Mouse (Mus musculus): ENCODE measurements around the gene Ogg1.

Gene Ogg1

DNA sequence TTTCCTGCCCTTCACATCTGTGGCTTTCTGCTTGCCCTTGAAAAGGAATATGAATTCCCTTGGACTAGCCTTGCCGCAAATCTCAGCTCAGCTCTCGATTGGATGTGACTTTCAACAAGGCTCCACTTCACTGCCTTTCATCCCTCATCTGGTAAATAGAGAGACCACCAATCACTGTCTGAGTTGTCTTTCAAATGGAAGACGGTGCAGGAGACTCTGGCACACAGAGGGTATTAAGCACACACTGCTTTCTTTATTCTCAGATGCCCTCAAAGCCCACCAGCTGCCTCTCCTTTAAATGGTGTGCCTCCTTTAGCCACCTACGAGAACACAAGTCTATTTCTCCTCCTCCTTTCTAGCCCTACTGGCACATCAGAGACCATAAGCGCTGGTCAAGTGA is 41.8 kb downstream of the Ogg1 start:
- DNase-seq (ENCODE audit: low read depth, low spot score) = no peak

GRCm38 (mm10) chr6:113370194-113370929 is 43.6 kb downstream of the Ogg1 start:
- no peak for DNase-seq (ENCODE audit: low read depth, low spot score)

DNA sequence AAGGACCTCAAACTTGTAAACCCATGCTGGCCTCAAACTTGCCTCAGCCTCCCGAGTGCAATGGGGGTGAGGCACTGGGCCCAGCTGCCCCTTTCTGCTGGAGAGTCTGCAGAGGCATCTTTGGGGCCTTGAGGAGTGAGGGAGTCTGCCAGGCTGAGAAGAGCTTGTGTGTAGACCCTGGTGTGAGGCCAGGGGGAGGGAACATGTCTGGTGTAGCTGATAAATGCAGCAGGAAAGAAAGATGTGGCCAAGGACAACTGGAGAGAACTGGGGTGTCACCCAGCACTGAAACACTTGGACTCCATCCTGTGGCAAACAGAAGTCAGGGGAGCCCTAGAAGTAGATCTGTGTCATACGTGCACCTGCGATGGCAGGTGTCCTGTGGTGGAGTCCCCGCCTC is 46.7 kb downstream of the Ogg1 start:
- no peak for DNase-seq (ENCODE audit: low read depth, low spot score)

DNA sequence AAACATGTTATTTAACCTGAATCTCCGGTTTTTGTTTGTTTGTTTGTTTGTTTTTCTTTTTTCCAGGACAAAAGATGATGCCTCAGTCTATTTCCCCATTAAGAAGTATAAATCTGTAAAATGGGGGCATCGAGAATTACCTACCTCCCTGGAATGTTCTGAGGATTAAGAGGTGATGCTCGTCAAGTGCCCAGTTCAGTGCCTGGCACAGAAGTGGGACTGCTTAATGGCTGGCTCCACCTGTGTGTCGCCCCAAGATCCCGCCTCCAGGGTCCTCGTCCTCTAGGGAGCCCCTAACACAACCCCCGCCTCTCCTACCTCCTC is 50.4 kb downstream of the Ogg1 start:
- DNase-seq (ENCODE audit: low read depth, low spot score) = no peak

DNA sequence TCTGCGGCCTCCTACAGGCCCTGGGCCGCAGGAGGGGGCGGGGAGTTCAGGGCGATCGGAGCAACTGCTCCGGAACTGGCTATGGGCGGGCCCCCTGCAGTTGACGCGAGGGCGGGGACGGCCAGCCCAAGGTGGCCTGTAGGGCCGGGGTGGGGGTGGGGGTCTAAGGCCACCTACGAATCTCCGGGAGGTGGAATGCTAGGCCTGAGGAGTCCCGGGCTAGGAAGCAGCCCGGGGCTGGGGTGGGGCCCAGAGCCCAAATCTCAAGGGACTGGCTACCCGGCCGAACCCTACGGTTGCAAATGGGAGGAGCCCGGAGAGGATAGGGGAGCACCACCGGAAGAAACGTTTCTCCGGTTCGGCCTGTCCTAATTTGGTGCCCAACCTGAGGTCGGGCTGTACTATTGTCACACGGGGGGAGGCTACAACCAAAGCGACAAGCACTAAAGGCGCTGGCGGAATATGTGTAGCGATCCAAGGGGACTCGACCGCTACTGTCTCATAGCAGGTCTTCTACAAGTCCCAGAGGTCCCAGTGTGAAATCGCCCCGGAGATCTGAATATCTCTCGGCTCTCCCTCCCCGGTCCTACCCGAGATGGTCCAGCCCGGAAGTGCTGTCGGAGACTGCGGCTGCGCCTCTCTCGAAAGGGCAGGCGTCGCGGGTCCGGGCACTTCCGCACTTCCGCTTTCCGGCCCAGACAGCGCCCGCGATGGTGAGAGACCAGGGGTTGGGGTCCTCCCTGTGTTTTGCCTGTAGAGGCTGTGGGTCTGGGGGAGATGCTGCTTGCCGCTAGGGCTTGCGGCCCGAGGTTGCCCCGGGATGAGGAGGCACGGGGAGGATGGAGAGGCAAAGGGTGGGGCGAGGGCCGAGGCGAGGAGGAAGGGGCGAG is 51.0 kb downstream of the Ogg1 start, which contains the start of the genes Tada3 and Arpc4:
Tada3 (minus strand) TSS at position 388 of the 890 bp plus-strand sequence.
Arpc4 (plus strand) TSS at position 620 of the 890 bp plus-strand sequence.
- peak; percentile 93 for DNase-seq (ENCODE audit: low read depth, low spot score)

GRCm38 (mm10) chr6:113379246-113379645 is 52.5 kb downstream of the Ogg1 start:
- peak; percentile 18 for DNase-seq (ENCODE audit: low read depth, low spot score)

GRCm38 (mm10) chr6:113380480-113380879 is 53.7 kb downstream of the Ogg1 start:
- peak; percentile 25 for DNase-seq (ENCODE audit: low read depth, low spot score)

DNA sequence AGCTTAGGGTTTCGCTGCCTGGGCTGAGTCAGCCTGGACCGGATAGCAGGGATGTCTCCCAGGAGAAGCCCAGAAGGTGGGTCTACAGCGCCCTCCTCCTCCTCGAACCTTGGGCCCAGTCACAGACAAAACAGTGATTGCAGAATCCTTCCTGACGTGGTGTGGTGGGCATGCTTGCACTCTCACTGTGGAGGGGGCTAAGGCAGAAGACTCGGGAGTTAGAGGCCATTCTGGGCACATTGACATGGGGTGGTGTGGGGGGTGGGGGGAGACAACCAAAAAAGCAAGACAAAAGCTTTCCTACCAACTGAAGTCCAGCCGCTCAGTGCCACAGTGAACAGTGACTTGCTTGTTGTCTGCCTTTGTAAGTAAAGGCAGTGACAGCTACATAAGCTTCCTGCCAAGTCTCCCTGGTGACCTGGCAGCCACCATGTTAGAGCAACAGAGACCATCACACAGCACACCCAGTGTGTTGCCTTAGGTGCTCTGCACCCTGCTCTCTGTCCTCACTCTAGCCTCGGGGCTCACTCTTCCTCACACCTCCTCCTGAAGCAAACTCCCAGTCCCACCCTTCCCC is 57.7 kb downstream of the Ogg1 start:
- DNase-seq (ENCODE audit: low read depth, low spot score) = no peak

Measured in CD4-positive, CD25-positive, alpha-beta regulatory T cell, adult 2 months (primary cell).